Mouse (Mus musculus) 3T3-L1 (cell line): ENCODE results near the gene Ubl3.

Experiments used
- DNase-seq: peaks from one replicate; pipeline ENCODE4 v3.0.0-alpha.2; 2015; ENCODE audit warnings: low read depth, low spot score

Ubl3 gene

DNA sequence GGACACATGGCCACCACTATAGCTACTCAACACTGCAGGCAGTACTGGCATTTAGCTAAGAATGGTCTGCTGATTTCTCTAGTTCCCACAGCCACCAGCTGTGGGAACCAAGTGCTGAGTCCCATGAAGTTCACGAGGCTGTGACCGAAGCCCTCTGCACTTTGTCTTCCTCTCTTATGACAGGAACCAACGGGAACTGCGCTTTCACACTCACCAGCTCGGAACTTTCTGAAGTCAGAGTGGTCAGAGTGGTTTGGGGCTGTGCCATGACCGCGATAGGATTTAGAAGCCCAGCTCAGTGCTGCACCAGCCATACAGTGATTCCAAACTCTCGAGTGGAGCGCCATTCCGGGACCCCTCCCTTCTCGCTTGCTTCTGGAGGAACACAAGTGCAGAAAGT lies 66.4 kb downstream of the Ubl3 start:
- DNase-seq = no peak

DNA sequence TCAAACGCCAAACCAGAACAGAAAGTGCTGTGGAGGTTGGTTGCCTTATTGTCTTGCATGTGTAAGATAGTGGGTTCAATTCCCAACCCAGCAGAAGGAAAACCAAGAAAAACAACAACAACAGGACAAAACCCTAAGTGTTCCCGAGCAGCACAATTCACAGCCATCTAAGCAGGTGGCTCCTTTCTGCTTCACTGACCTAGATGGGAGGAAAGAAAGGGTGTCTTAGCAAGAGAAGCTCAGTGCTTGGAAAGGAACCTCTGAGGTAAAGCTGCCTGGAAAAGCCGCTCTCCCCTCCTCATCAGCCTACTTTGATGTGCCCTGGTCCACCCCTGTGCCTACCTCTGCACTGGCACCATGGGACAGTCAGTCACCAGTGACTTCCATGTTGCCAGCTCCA lies 70.8 kb downstream of the Ubl3 start:
- DNase-seq = no peak

DNA sequence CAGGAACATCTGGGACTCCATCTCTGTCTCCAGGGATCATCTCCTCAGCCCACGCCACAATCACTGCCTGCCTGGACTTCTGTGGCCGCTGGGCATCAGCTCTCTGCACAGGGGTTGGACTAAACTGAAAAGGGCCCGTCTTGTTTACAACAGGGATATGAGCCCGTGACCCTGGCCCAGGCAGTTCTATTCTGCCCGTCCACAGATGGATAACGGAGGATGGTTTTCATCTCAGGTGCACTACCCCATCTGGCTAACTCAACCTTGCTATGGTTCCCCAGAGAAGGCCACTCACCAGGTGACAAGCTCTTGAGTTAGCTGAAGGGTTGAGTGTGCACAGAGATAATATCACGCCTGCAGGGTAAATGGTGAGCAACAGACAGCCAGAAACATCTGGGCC lies 78.2 kb downstream of the Ubl3 start:
- DNase-seq = no peak

- DNase-seq = no peak
These were observed 83.8 kb downstream of the Ubl3 start for GRCm38 (mm10) chr5:148468626-148469441.

- DNase-seq = no peak
These were observed 85.5 kb downstream of the Ubl3 start for GRCm38 (mm10) chr5:148466933-148467607.

GRCm38 (mm10) chr5:148466116-148466515 lies 86.5 kb downstream of the Ubl3 start:
- no peak for DNase-seq

DNA sequence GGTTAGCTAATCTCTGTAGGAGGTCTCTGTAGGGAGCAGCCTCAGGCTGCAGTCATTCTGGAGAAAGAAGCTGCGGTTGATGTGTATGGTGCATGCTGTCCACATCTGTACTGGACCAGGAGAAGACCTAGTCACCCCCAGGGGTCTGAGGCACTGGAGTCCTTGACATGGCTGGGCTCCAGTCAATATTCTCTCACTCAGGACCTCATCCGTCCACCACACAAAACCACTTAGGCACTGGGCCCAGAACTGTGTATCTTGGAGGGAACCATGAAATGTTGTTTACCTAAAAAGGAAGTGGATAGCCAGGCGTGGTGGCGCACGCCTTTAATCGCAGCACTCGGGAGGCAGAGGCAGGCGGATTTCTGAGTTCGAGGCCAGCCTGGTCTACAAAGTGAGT lies 87.5 kb downstream of the Ubl3 start:
- DNase-seq = no peak

DNA sequence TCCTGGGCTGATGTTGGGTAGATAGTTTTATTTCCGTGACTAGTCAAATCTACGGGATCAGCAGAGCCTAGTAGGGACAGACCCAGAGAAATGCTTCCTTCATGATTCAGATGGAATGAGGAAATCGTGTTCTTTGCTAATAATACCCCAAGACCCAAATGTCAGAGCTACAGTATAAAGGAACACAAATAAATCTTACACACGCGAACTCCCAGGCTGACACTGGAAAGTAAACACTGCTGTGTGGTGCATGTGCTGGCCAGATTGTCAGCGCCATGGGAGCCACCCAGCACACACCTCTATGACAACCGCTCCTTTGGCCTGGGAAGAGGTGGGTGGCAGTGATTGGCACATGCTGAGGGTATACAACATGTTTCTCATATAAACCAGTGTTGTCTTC lies 88.1 kb downstream of the Ubl3 start:
- DNase-seq = peak; percentile 59

DNA sequence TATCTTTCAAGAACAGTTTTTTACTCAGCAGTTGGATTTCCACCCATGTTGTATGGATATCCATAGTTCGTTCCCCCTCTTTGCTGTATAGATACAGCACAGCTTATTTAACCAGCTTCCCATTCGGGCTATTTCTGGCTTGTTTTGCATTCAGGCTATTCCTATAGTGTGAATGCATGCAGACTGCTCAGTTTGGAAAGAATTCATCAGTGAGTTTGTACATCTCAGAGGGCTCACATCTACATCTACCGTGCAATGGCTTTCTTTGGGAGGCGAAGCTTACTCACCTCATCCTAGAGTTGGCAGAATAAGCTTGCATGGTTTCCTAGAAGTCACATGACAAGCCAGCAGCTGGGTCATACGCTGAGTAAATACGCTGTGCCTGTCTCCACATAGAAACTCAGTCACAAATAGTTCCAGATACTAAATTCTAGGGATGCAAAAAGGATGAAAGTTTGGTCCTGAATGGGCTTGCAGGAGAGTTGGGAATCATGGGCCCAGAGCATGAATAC lies 88.8 kb downstream of the Ubl3 start:
- no peak for DNase-seq
